Mouse (Mus musculus) cortical plate, adult 2 months (tissue): ENCODE data around the gene Lrrc43. TPM values are rescaled to one million over a fixed set of nuclear protein-coding genes. Genes with fewer than 3 reads are reported as not detected.
A peak's percentile ranks its signal among the peaks of the same experiment; 100 is the strongest.
"Not testable (repeated sequence)": the region's sequence is repeated elsewhere in the genome, so short reads cannot be mapped to it uniquely, and the experiment has no call there.

Source experiments
- H3K27ac ChIP-seq: fragments of 200-500 bp; 2 replicates; pipeline ENCODE4 v1.5.1; 2012; ENCODE audit warnings: low read length, control low read depth, inconsistent platforms; ENCODE audit not compliant: insufficient read depth
- H3K4me1 ChIP-seq: fragments of 200-500 bp; 2 replicates; pipeline ENCODE4 v1.6.1; 2011; ENCODE audit warnings: low read length; ENCODE audit not compliant: control insufficient read depth, insufficient read depth
- H3K4me3 ChIP-seq: fragments of 200-500 bp; 2 replicates; pipeline ENCODE4 v1.5.1; 2011; ENCODE audit warnings: mild to moderate bottlenecking, low read length, control low read depth; ENCODE audit not compliant: insufficient read depth
- CTCF ChIP-seq: fragments of 200-500 bp; IDR thresholded peaks from 2 replicates; pipeline ENCODE4 v1.5.1; 2011; ENCODE audit warnings: mild to moderate bottlenecking, control low read depth, low read length; ENCODE audit not compliant: insufficient read depth; ENCODE audit errors: extremely low read depth
- POLR2A ChIP-seq: fragments of 200-500 bp; IDR thresholded peaks from 2 replicates; pipeline ENCODE4 v1.6.1; 2011; ENCODE audit warnings: mild to moderate bottlenecking, low read length, control low read depth; ENCODE audit not compliant: insufficient read depth; ENCODE audit errors: extremely low read depth
- polyA plus RNA-seq: library from polyadenylated mRNA; depleted of rRNA; stranded (reverse); fragments of >200 nt; gene quantifications from 2 replicates; pipeline ENCODE4 v1.2.3, GENCODE M21; 2012

The Lrrc43 gene
- polyA plus RNA-seq, 1 experiment, result 1.1 TPM

- TF ChIP-seq CTCF (no peak), POLR2A (no peak)
- Histone ChIP-seq H3K4me1 (no peaks in the 10 kb centered on the region), H3K4me3 (no peak overlapping the region), H3K27ac (no peak overlapping the region)
Measured at GRCm38 (mm10) chr5:123470784-123471400, 18.2 kb upstream of the Lrrc43 start.

- H3K4me1 ChIP-seq, result no peaks in the 10 kb centered on the region
- TF ChIP-seq POLR2A (no peak), CTCF (no peak)
- H3K4me3 ChIP-seq, result no peak overlapping the region
- no peak overlapping the region for H3K27ac ChIP-seq
Measured at GRCm38 (mm10) chr5:123473817-123474216, 15.3 kb upstream of the Lrrc43 start.

GRCm38 (mm10) chr5:123487659-123488395 is 1.3 kb upstream of the Lrrc43 start:
- H3K4me3 ChIP-seq, result no peak overlapping the region
- H3K4me1 ChIP-seq, result no peaks in the 10 kb centered on the region; the same call in 1 of the 2 replicates
- TF ChIP-seq CTCF (no peak), POLR2A (no peak)
- H3K27ac ChIP-seq, result no peak overlapping the region

GRCm38 (mm10) chr5:123489935-123490334 is 830 bp downstream of the Lrrc43 start:
- Histone ChIP-seq H3K4me3 (no peak overlapping the region), H3K27ac (no peak overlapping the region), H3K4me1 (no peaks in the 10 kb centered on the region; the same call in 1 of the 2 replicates)
- TF ChIP-seq POLR2A (no peak), CTCF (no peak)

GRCm38 (mm10) chr5:123499717-123500116 is 10.6 kb downstream of the Lrrc43 start:
- peaks cover 2% of the 10 kb centered on the region; the same call in 1 of the 2 replicates for H3K4me1 ChIP-seq
- no peak overlapping the region for H3K27ac ChIP-seq
- no peak overlapping the region for H3K4me3 ChIP-seq
- TF ChIP-seq POLR2A (no peak), CTCF (peak; percentile 63)

- peaks cover 2% of the 10 kb centered on the region; the same call in 1 of the 2 replicates for H3K4me1 ChIP-seq
- H3K4me3 ChIP-seq, result no peak overlapping the region
- no peak overlapping the region for H3K27ac ChIP-seq
- TF ChIP-seq POLR2A, result no peak
- TF ChIP-seq CTCF, result no peak
Measured at GRCm38 (mm10) chr5:123501973-123502372, 12.9 kb downstream of the Lrrc43 start.

GRCm38 (mm10) chr5:123507936-123508723 is 19.0 kb downstream of the Lrrc43 start:
- H3K4me3 ChIP-seq, result peak overlapping the region; percentile 26
- no peak overlapping the region for H3K27ac ChIP-seq
- no peak for TF ChIP-seq CTCF
- TF ChIP-seq POLR2A, result no peak
- peaks cover 3% of the 10 kb centered on the region; the same call in 1 of the 2 replicates for H3K4me1 ChIP-seq

- Histone ChIP-seq H3K4me1 (peaks cover 3% of the 10 kb centered on the region; the same call in 1 of the 2 replicates), H3K4me3 (peak overlapping the region; percentile 26; the same call in 1 of the 2 replicates), H3K27ac (no peak overlapping the region)
- TF ChIP-seq CTCF, result no peak
- no peak for TF ChIP-seq POLR2A
Measured at GRCm38 (mm10) chr5:123508921-123509320, 19.8 kb downstream of the Lrrc43 start.

GRCm38 (mm10) chr5:123510160-123510559 is 21.1 kb downstream of the Lrrc43 start, which contains the start of gene B3gnt4:
B3gnt4 (plus strand) TSS chr5:123510460.
- Histone ChIP-seq H3K4me3 (no peak within 1 kb of the TSS), H3K4me1 (peaks cover 3% of the 10 kb centered on the region)
- TF ChIP-seq POLR2A (no peak), CTCF (no peak)

GRCm38 (mm10) chr5:123511426-123511825 is 22.3 kb downstream of the Lrrc43 start:
- H3K4me1 ChIP-seq, H3K27ac ChIP-seq, H3K4me3 ChIP-seq: not testable (repeated sequence)

More at GRCm38 (mm10) chr5:123510160-123510559, 21.1 kb downstream of the Lrrc43 start, which contains the start of gene B3gnt4:
- no peak within 1 kb of the TSS for H3K27ac ChIP-seq
